Mouse (Mus musculus) liver, embryonic 11.5 days (tissue): ENCODE measurements around the gene Ifi207. TPM values are rescaled to one million over a fixed set of nuclear protein-coding genes. Genes with fewer than 3 reads are reported as not detected.
"Not testable (repeated sequence)": the region's sequence is repeated elsewhere in the genome, so short reads cannot be mapped to it uniquely, and the experiment has no call there.

ENCODE experiments used
- ATAC-seq: fragments of 200-750 bp; cut with Nextera tagmentation; replicated peaks from 2 replicates; pipeline ENCODE4 v1.8.0; 2017; ENCODE audit warnings: moderate number of reproducible peaks, mild to moderate bottlenecking, moderate TSS enrichment, moderate library complexity; ENCODE audit not compliant: low FRiP score
- DNase-seq: peaks from one replicate; pipeline ENCODE4 v3.0.0-alpha.2; 2017; ENCODE audit warnings: low spot score
- H3K27ac ChIP-seq: fragments of 300-500 bp; sonication (generic); 2 replicates; pipeline ENCODE4 v1.5.1; 2014; ENCODE audit warnings: mild to moderate bottlenecking, low read depth, low read length, control low read depth
- H3K27me3 ChIP-seq: fragments of 300-500 bp; sonication (generic); replicated peaks from 2 replicates; pipeline ENCODE4 v1.6.1; 2014; ENCODE audit warnings: low read length, mixed read lengths; ENCODE audit not compliant: control insufficient read depth, insufficient read depth
- H3K36me3 ChIP-seq: fragments of 300-500 bp; sonication (generic); 2 replicates; pipeline ENCODE4 v1.6.1; 2014; ENCODE audit warnings: mild to moderate bottlenecking, low read length, moderate library complexity, mixed read lengths; ENCODE audit not compliant: control insufficient read depth, insufficient read depth
- H3K4me1 ChIP-seq: fragments of 300-500 bp; sonication (generic); replicated peaks from 2 replicates; pipeline ENCODE4 v1.6.1; 2014; ENCODE audit warnings: low read length, mixed read lengths; ENCODE audit not compliant: control insufficient read depth, insufficient read depth
- H3K4me2 ChIP-seq: fragments of 300-500 bp; sonication (generic); 2 replicates; pipeline ENCODE4 v1.6.1; 2014; ENCODE audit warnings: mild to moderate bottlenecking, control low read depth, moderate library complexity
- H3K4me3 ChIP-seq: fragments of 300-500 bp; sonication (generic); 2 replicates; pipeline ENCODE4 v1.5.1; 2014; ENCODE audit warnings: low read depth, low read length, control low read depth
- H3K9ac ChIP-seq: fragments of 300-500 bp; sonication (generic); 2 replicates; pipeline ENCODE4 v1.6.1; 2014; ENCODE audit warnings: low read depth, low read length, control low read depth
- H3K9me3 ChIP-seq: fragments of 300-500 bp; sonication (generic); 2 replicates; pipeline ENCODE4 v1.6.1; 2016; ENCODE audit warnings: low read length, inconsistent platforms, mixed read lengths; ENCODE audit not compliant: control insufficient read depth
- WGBS: fragments of 180-500 bp; shearing (Covaris S2); extraction: QIAGEN DNeasy Blood & Tissue Kit; methylation state at CpG from one replicate; pipeline ENCODE4 v1.1.7; 2014; 5-methylcytosine and 5-hydroxymethylcytosine counted together
- polyA plus RNA-seq: library from polyadenylated mRNA; unstranded; fragments of >200 nt; fragmentation: Nextera tagmentation; extraction: Ambion mirVana; gene quantifications from 2 replicates; pipeline ENCODE4 v1.2.1, GENCODE M21; 2014

The Ifi207 gene
- polyA plus RNA-seq, 1 experiment from 2014 or later = 1.5 TPM

GRCm38 (mm10) chr1:173694270-173694669 is 47.3 kb downstream of the Ifi207 start:
- Histone ChIP-seq H3K27me3 (no peaks in the 10 kb centered on the region), H3K27ac (no peak overlapping the region), H3K4me2 (no peak overlapping the region), H3K36me3 (no peaks in the 10 kb centered on the region), H3K4me1 (no peaks in the 10 kb centered on the region), H3K9me3 (no peaks in the 10 kb centered on the region), H3K9ac (no peak overlapping the region), H3K4me3 (no peak overlapping the region)
- WGBS = 70% methylated on average over 1 of the region's 1 CpGs
- ATAC-seq (no peak), DNase-seq (no peak)

GRCm38 (mm10) chr1:173678605-173679004 is 62.9 kb downstream of the Ifi207 start:
- H3K36me3 ChIP-seq, H3K27ac ChIP-seq, H3K4me2 ChIP-seq, ATAC-seq, H3K9ac ChIP-seq, DNase-seq, H3K4me1 ChIP-seq, H3K27me3 ChIP-seq, H3K4me3 ChIP-seq, H3K9me3 ChIP-seq: not testable (repeated sequence)
- 75% methylated on average over 1 of the region's 1 CpGs for WGBS

- DNase-seq, ATAC-seq, H3K4me3 ChIP-seq, H3K27ac ChIP-seq, H3K9ac ChIP-seq, H3K36me3 ChIP-seq, H3K9me3 ChIP-seq, H3K4me2 ChIP-seq, H3K27me3 ChIP-seq, H3K4me1 ChIP-seq: not testable (repeated sequence)
- WGBS = 53% methylated on average over 3 of the region's 3 CpGs
These were observed 68.0 kb downstream of the Ifi207 start, which contains the start of gene Ifi208 for GRCm38 (mm10) chr1:173673458-173674097. Gene Ifi208 (plus strand): TSS chr1:173673675.

Other genes with a start within 250 kb of the Ifi207 start
- gene Ifi214, start 205.8 kb downstream of the Ifi207 start, polyA plus RNA-seq = not detected in 2 replicates
- gene Ifi213, start 142.5 kb downstream of the Ifi207 start, polyA plus RNA-seq = not detected in 2 replicates
- 0.08 and 0.22 TPM in 2 replicates for gene Ifi209, start 110.8 kb downstream of the Ifi207 start, polyA plus RNA-seq
- not detected in 2 replicates for gene Ifi208, start 68.1 kb downstream of the Ifi207 start, polyA plus RNA-seq
- gene Ifi204, start 25.2 kb upstream of the Ifi207 start, polyA plus RNA-seq = 3.0 and 3.8 TPM in 2 replicates
- gene Ifi211, start 171.3 kb upstream of the Ifi207 start, polyA plus RNA-seq = 0.64 and 0.88 TPM in 2 replicates
- 1.8 and 2.0 TPM in 2 replicates for gene Mndal, start 200.7 kb upstream of the Ifi207 start, polyA plus RNA-seq
- 0.74 and 0.78 TPM in 2 replicates for gene Ifi203, start 200.9 kb upstream of the Ifi207 start, polyA plus RNA-seq
- gene Ifi202b, start 241.0 kb upstream of the Ifi207 start, polyA plus RNA-seq = not detected in 2 replicates